Mouse (Mus musculus): Measurements from ENCODE around the gene Irgc1.

DNA sequence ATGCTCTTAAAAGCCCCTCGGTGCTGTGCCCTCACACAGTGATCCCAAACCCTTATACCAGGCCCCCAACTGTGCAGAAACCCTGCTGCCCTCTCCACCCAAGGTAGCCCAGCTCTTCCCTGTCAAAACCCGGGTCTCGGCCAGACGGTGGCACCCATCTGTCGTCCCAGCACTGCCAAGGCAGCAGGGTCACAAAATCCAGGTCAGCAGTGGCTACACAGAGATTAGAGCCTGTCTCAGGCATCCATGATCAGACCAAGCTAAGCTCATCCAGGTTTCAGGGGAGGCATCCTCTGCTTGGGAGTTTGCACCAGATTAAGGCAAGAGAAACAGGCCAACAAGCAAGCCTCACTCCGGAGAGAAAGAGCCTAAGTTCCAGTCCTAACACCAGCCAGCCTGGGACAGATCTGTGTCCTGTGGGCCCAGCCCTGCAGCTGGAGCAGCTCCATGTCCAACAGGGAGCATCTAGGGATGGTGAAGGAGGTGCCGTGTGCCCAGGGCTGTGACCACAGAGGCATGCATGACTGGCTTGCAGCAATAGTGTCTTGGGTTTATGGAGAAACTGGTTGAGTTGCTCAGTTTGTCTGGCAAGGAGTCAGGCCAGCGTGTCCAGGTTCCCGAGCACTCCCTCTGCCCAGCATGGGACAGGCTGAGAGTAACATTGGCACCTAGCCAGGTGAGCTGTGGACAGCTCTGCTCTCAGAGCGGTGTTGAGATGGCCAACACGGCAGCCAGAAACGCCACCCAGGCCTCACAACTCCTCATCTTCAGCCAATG is 28.0 kb downstream of the Irgc1 start:
- TF ChIP-seq GATA1 (IDR thresholded peaks at IDR 0.05; ENCODE audit: low read length) (no peak), TAL1 (IDR thresholded peaks at IDR 0.05; ENCODE audit: low read length) (no peak)

Data from erythroblast, embryonic 14.5 days (primary cell).